Mouse (Mus musculus) neural tube, embryonic 11.5 days (tissue): Measurements from ENCODE around the gene Rbm5. TPM values are rescaled to one million over a fixed set of nuclear protein-coding genes. Genes with fewer than 3 reads are reported as not detected.

Experiments
- ATAC-seq: fragments of 200-750 bp; cut with Nextera tagmentation; 2 replicates; pipeline ENCODE4 v1.8.0; 2017; ENCODE audit warnings: moderate number of reproducible peaks, mild to moderate bottlenecking, moderate TSS enrichment, moderate library complexity; ENCODE audit not compliant: insufficient read depth, low FRiP score, low TSS enrichment
- DNase-seq: peaks from one replicate; pipeline ENCODE4 v3.0.0-alpha.2; 2015; ENCODE audit warnings: low spot score
- H3K27ac ChIP-seq: fragments of 300-500 bp; sonication (generic); 2 replicates; pipeline ENCODE4 v1.5.1; 2014; ENCODE audit warnings: low read depth, mild to moderate bottlenecking, low read length
- H3K27me3 ChIP-seq: fragments of 300-500 bp; sonication (generic); 2 replicates; pipeline ENCODE4 v1.6.1; 2014; ENCODE audit warnings: mild to moderate bottlenecking, low read length, mixed read lengths; ENCODE audit not compliant: control insufficient read depth, insufficient read depth
- H3K36me3 ChIP-seq: fragments of 300-500 bp; sonication (generic); 2 replicates; pipeline ENCODE4 v1.6.1; 2014; ENCODE audit warnings: mild to moderate bottlenecking, low read length, moderate library complexity, mixed read lengths; ENCODE audit not compliant: control insufficient read depth, insufficient read depth
- H3K4me1 ChIP-seq: fragments of 300-500 bp; sonication (generic); 2 replicates; pipeline ENCODE4 v1.6.1; 2014; ENCODE audit warnings: low read length, mixed read lengths; ENCODE audit not compliant: control insufficient read depth, insufficient read depth
- H3K4me2 ChIP-seq: fragments of 300-500 bp; sonication (generic); 2 replicates; pipeline ENCODE4 v1.6.1; 2014; ENCODE audit warnings: low read depth, mild to moderate bottlenecking, moderate library complexity
- H3K4me3 ChIP-seq: fragments of 300-500 bp; sonication (generic); 2 replicates; pipeline ENCODE4 v1.5.1; 2014; ENCODE audit warnings: low read depth, low read length
- H3K9ac ChIP-seq: fragments of 300-500 bp; sonication (generic); 2 replicates; pipeline ENCODE4 v1.6.1; 2014; ENCODE audit warnings: mild to moderate bottlenecking, low read length
- H3K9me3 ChIP-seq: fragments of 300-500 bp; sonication (generic); 2 replicates; pipeline ENCODE4 v1.6.1; 2016; ENCODE audit warnings: low read length; ENCODE audit not compliant: control insufficient read depth
- WGBS: fragments of 180-500 bp; shearing (Covaris S2); extraction: QIAGEN DNeasy Blood & Tissue Kit; methylation state at CpG from one replicate; pipeline ENCODE4 v1.1.7; 2014; 5-methylcytosine and 5-hydroxymethylcytosine counted together
- polyA plus RNA-seq: library from polyadenylated mRNA; unstranded; fragments of >200 nt; fragmentation: Nextera tagmentation; extraction: Ambion mirVana; gene quantifications from 2 replicates; pipeline ENCODE4 v1.2.1, GENCODE M21; 2014

Rbm5 gene
- polyA plus RNA-seq, 1 experiment from 2014 or later, result 197 TPM

GRCm38 (mm10) chr9:107692785-107693184, 78.0 kb downstream of the Rbm5 start:
- Histone ChIP-seq H3K9ac (no peak overlapping the region), H3K27me3 (no peaks in the 10 kb centered on the region), H3K4me1 (peaks cover 12% of the 10 kb centered on the region), H3K9me3 (no peaks in the 10 kb centered on the region), H3K4me2 (no peak overlapping the region), H3K27ac (no peak overlapping the region), H3K4me3 (no peak overlapping the region), H3K36me3 (no peaks in the 10 kb centered on the region; the same call in none of the 2 replicates)
- 78% methylated on average over 5 of the region's 5 CpGs for WGBS
- no peak for ATAC-seq
- no peak for DNase-seq

GRCm38 (mm10) chr9:107690391-107690790, 80.4 kb downstream of the Rbm5 start:
- Histone ChIP-seq H3K4me1 (no peaks in the 10 kb centered on the region), H3K9ac (no peak overlapping the region), H3K36me3 (no peaks in the 10 kb centered on the region; the same call in none of the 2 replicates), H3K4me3 (no peak overlapping the region), H3K4me2 (no peak overlapping the region), H3K27me3 (no peaks in the 10 kb centered on the region), H3K9me3 (no peaks in the 10 kb centered on the region), H3K27ac (no peak overlapping the region)
- DNase-seq (no peak), ATAC-seq (no peak)
- WGBS, result 75% methylated on average over 8 of the region's 8 CpGs

Other genes with a start within 250 kb of the Rbm5 start
- gene Tmem115, start 237.1 kb downstream of the Rbm5 start, polyA plus RNA-seq, result 47.0 and 47.2 TPM in 2 replicates
- gene Cyb561d2, start 228.8 kb downstream of the Rbm5 start, polyA plus RNA-seq, result 19.7 and 21.9 TPM in 2 replicates
- gene Nprl2, start 228.8 kb downstream of the Rbm5 start, polyA plus RNA-seq, result 45.8 and 48.9 TPM in 2 replicates
- 0.65 and 1.3 TPM in 2 replicates for gene Zmynd10, start 223.7 kb downstream of the Rbm5 start, polyA plus RNA-seq
- gene Rassf1, start 219.4 kb downstream of the Rbm5 start, polyA plus RNA-seq, result 38.5 and 41.3 TPM in 2 replicates
- 91.0 and 93.0 TPM in 2 replicates for gene Tusc2, start 207.7 kb downstream of the Rbm5 start, polyA plus RNA-seq
- gene Hyal2, start 203.1 kb downstream of the Rbm5 start, polyA plus RNA-seq, result 124 and 128 TPM in 2 replicates
- gene Hyal1, start 194.1 kb downstream of the Rbm5 start, polyA plus RNA-seq, result 3.3 and 4.0 TPM in 2 replicates
- gene Naa80, start 192.1 kb downstream of the Rbm5 start, polyA plus RNA-seq, result 15.1 and 15.5 TPM in 2 replicates
- 0.24 and 0.30 TPM in 2 replicates for gene Hyal3, start 190.2 kb downstream of the Rbm5 start, polyA plus RNA-seq
- 35.2 and 39.0 TPM in 2 replicates for gene Ifrd2, start 183.4 kb downstream of the Rbm5 start, polyA plus RNA-seq
- gene Sema3b, start 161.8 kb downstream of the Rbm5 start, polyA plus RNA-seq, result 2.6 and 3.0 TPM in 2 replicates
- 434 and 452 TPM in 2 replicates for gene Gnai2, start 135.6 kb downstream of the Rbm5 start, polyA plus RNA-seq
- 6.8 and 7.2 TPM in 2 replicates for gene Slc38a3, start 101.5 kb downstream of the Rbm5 start, polyA plus RNA-seq
- gene Gnat1, start 91.3 kb downstream of the Rbm5 start, polyA plus RNA-seq, result 1.9 and 2.4 TPM in 2 replicates
- gene Sema3f, start 60.5 kb downstream of the Rbm5 start, polyA plus RNA-seq, result 15.3 and 17.0 TPM in 2 replicates
- gene Rbm6, start 102.2 kb upstream of the Rbm5 start, polyA plus RNA-seq, result 102 TPM in 2 replicates
- 16.3 and 19.2 TPM in 2 replicates for gene Mon1a, start 117.2 kb upstream of the Rbm5 start, polyA plus RNA-seq
- 0.33 and 1.1 TPM in 2 replicates for gene Mst1r, start 135.9 kb upstream of the Rbm5 start, polyA plus RNA-seq
- gene Actl11, start 157.5 kb upstream of the Rbm5 start, polyA plus RNA-seq, result not detected in 2 replicates
- gene Camkv, start 164.7 kb upstream of the Rbm5 start, polyA plus RNA-seq, result 3.5 and 4.3 TPM in 2 replicates
- gene Traip, start 179.1 kb upstream of the Rbm5 start, polyA plus RNA-seq, result 25.2 and 25.7 TPM in 2 replicates
- gene Uba7, start 204.5 kb upstream of the Rbm5 start, polyA plus RNA-seq, result 10.9 and 12.1 TPM in 2 replicates
- gene Gm20661, start 212.1 kb upstream of the Rbm5 start, polyA plus RNA-seq, result 2.9 and 3.5 TPM in 2 replicates
- gene Inka1, start 214.9 kb upstream of the Rbm5 start, polyA plus RNA-seq, result 62.9 and 71.3 TPM in 2 replicates
- gene Cdhr4, start 221.5 kb upstream of the Rbm5 start, polyA plus RNA-seq, result 4.8 and 5.7 TPM in 2 replicates
- gene Gm20662, start 225.4 kb upstream of the Rbm5 start, polyA plus RNA-seq, result 0.13 and 0.14 TPM in 2 replicates
- gene Ip6k1, start 231.5 kb upstream of the Rbm5 start, polyA plus RNA-seq, result 38.4 and 45.7 TPM in 2 replicates